ENCODE assay signal across 22 mouse cellular contexts in the genomic region with DNA sequence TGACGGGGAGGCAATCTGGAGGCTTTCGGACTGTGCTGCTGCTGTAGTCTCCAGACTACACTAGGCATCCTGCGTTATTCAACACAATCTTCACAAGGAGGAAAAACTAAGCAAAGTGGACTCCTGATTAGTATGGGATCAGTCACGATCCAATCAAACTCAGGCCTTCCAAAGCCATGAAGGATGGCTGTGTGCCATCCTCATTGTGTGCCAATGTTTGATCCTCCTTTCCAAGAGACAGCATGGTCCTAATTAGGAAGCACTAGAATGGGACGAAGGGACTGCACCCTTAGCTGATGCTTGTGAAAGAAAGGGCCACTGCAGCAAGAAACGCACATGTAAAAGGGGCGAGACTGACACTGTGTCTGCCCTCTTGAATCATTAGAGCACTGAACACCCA. TPM values are rescaled to one million over a fixed set of nuclear protein-coding genes. Genes with fewer than 3 reads are reported as not detected.
DNase-seq lines count a peak whose midpoint lies in the region; ATAC-seq and TF ChIP-seq lines count a peak whose summit lies in the region.
"Had no signal": no experiment of that assay in that cellular context is flagged by ENCODE, and none has a peak within 500 bp of the region (broad histone marks: within the 10 kb centered on the region; RNA-seq: fewer than 3 reads in every experiment).

No protein-coding gene starts in this region.

- no peak overlapping the region for H3K27ac ChIP-seq in forebrain, embryonic 14.5 days (ENCODE audit: low read depth, low read length)
- H3K27ac ChIP-seq in forebrain, embryonic 11.5 days (ENCODE audit: low read depth, low read length), result no peak overlapping the region
- no peak overlapping the region for H3K27ac ChIP-seq in kidney, embryonic 14.5 days (ENCODE audit: low read depth, low read length)
- H3K27ac ChIP-seq: embryonic facial prominence, embryonic 10.5 days; embryonic facial prominence, embryonic 13.5 days; hindbrain, embryonic 12.5 days; hindbrain, embryonic 15.5 days had no signal

- H3K9me3 ChIP-seq in forebrain, embryonic 14.5 days (replicated peaks; ENCODE audit: control insufficient read depth, low read length), result no peaks in the 10 kb centered on the region
- H3K9me3 ChIP-seq in forebrain, embryonic 11.5 days (ENCODE audit: control insufficient read depth, low read length), result no peaks in the 10 kb centered on the region
- no peaks in the 10 kb centered on the region for H3K9me3 ChIP-seq in kidney, embryonic 14.5 days (ENCODE audit: control insufficient read depth, low read length)
- H3K9me3 ChIP-seq: embryonic facial prominence, embryonic 10.5 days; embryonic facial prominence, embryonic 13.5 days; hindbrain, embryonic 12.5 days; hindbrain, embryonic 15.5 days had no signal

- H3K9ac ChIP-seq in forebrain, embryonic 14.5 days (ENCODE audit: low read length), result no peak overlapping the region
- no peak overlapping the region for H3K9ac ChIP-seq in forebrain, embryonic 11.5 days (ENCODE audit: low read length)
- H3K9ac ChIP-seq in kidney, embryonic 14.5 days (ENCODE audit: low read depth, low read length), result 0 out of 2 replicates have a peak overlapping the region, but pooled peaks have one; percentile 7
- H3K9ac ChIP-seq: embryonic facial prominence, embryonic 13.5 days; hindbrain, embryonic 12.5 days; hindbrain, embryonic 15.5 days had no signal

- no peak overlapping the region for H3K4me2 ChIP-seq in forebrain, embryonic 14.5 days (ENCODE audit: low read length)
- H3K4me2 ChIP-seq in forebrain, embryonic 11.5 days (ENCODE audit: low read depth, low read length, severe bottlenecking), result no peak overlapping the region
- no peak overlapping the region for H3K4me2 ChIP-seq in kidney, embryonic 14.5 days (replicated peaks; ENCODE audit: low read depth, low read length)
- H3K4me2 ChIP-seq: embryonic facial prominence, embryonic 13.5 days; heart, embryonic 11.5 days; hindbrain, embryonic 12.5 days; hindbrain, embryonic 15.5 days had no signal

- ATAC-seq in forebrain, embryonic 14.5 days, result no peak
- no peak for ATAC-seq in forebrain, embryonic 11.5 days (replicated peaks; ENCODE audit: low FRiP score)
- ATAC-seq in kidney, embryonic 14.5 days (ENCODE audit: low FRiP score, low TSS enrichment), result no peak
- ATAC-seq: activated CD4-positive, CD25-positive, alpha-beta regulatory T cell, adult 4 months; CD4-positive, CD25-positive, alpha-beta regulatory T cell, adult 4 months; intestine, postnatal 0 days had no signal

- H3K4me3 ChIP-seq in forebrain, embryonic 14.5 days (ENCODE audit: low read depth, low read length), result no peak overlapping the region
- H3K4me3 ChIP-seq in forebrain, embryonic 11.5 days (ENCODE audit: low read depth, low read length), result no peak overlapping the region
- H3K4me3 ChIP-seq in kidney, embryonic 14.5 days (ENCODE audit: low read length), result no peak overlapping the region
- H3K4me3 ChIP-seq: embryonic facial prominence, embryonic 10.5 days; embryonic facial prominence, embryonic 13.5 days; erythroblast, embryonic 14.5 days; hindbrain, embryonic 12.5 days; hindbrain, embryonic 15.5 days had no signal

- 62% methylated on average over 7 of the region's 7 CpGs for WGBS in forebrain, embryonic 14.5 days
- 92% methylated on average over 7 of the region's 7 CpGs for whole genome bisulfite sequencing in forebrain, embryonic 11.5 days
- WGBS in kidney, embryonic 14.5 days, result 93% methylated on average over 7 of the region's 7 CpGs

- H3K36me3 ChIP-seq in forebrain, embryonic 14.5 days (ENCODE audit: control insufficient read depth, insufficient read depth, low read length), result peaks cover 85% of the 10 kb centered on the region
- H3K36me3 ChIP-seq in forebrain, embryonic 11.5 days (ENCODE audit: control insufficient read depth, insufficient read depth, low read length), result peaks cover 17% of the 10 kb centered on the region
- H3K36me3 ChIP-seq in kidney, embryonic 14.5 days (ENCODE audit: control insufficient read depth, insufficient read depth, low read length), result peaks cover 93% of the 10 kb centered on the region

- TF ChIP-seq POLR2A in brain, embryonic 14.5 days (IDR thresholded peaks at IDR 0.05; ENCODE audit: borderline replicate concordance, extremely low read depth, insufficient read depth, insufficient read length, poor library complexity, severe bottlenecking), result no peak

- no peaks in the 10 kb centered on the region for H3K4me1 ChIP-seq in forebrain, embryonic 14.5 days (ENCODE audit: control insufficient read depth, insufficient read depth, low read length)
- no peaks in the 10 kb centered on the region for H3K4me1 ChIP-seq in forebrain, embryonic 11.5 days (replicated peaks; ENCODE audit: control insufficient read depth, insufficient read depth, low read length)
- no peaks in the 10 kb centered on the region for H3K4me1 ChIP-seq in kidney, embryonic 14.5 days (ENCODE audit: control insufficient read depth, insufficient read depth, low read length)
- H3K4me1 ChIP-seq: embryonic facial prominence, embryonic 10.5 days; embryonic facial prominence, embryonic 13.5 days; hindbrain, embryonic 12.5 days had no signal

- DNase-seq in forebrain, embryonic 14.5 days (ENCODE audit: low spot score), result peak; percentile 45
- DNase-seq in forebrain, embryonic 11.5 days (ENCODE audit: low spot score), result no peak
- DNase-seq in kidney, adult 18-20 months, result no peak
- peak; percentile 80 for DNase-seq in Muller cell, postnatal 12 days (ENCODE audit: inconsistent ontology term)
- peak; percentile 65 for DNase-seq in brain, embryonic 14.5 days (ENCODE audit: low read depth)
- DNase-seq: adrenal gland, adult 8-10 months; adrenal gland, postnatal 25 days; cerebellum, adult 2 months; cerebellum, adult 9-11 months; cerebellum, postnatal 36 days; embryo, embryonic 11 days; gastrocnemius, postnatal 25 days had no signal

- no peak for TF ChIP-seq CTCF in brain, embryonic 14.5 days (IDR thresholded peaks at IDR 0.05; ENCODE audit: borderline replicate concordance, extremely low read depth, insufficient read depth, insufficient read length)

- H3K27me3 ChIP-seq in forebrain, embryonic 14.5 days (replicated peaks; ENCODE audit: control insufficient read depth, insufficient read depth, low read length), result no peaks in the 10 kb centered on the region
- H3K27me3 ChIP-seq in forebrain, embryonic 11.5 days (ENCODE audit: control insufficient read depth, insufficient read depth, low read length), result no peaks in the 10 kb centered on the region
- H3K27me3 ChIP-seq in kidney, embryonic 14.5 days (ENCODE audit: control insufficient read depth, insufficient read depth, low read length), result no peaks in the 10 kb centered on the region
- H3K27me3 ChIP-seq: embryonic facial prominence, embryonic 13.5 days; hindbrain, embryonic 12.5 days; hindbrain, embryonic 15.5 days had no signal

RNA-seq across cellular contexts. Expression of a gene that starts 9.6 kb away (rescaled TPM):
- 20.6 and 22.5 TPM in 2 replicates for polyA plus RNA-seq in forebrain, embryonic 14.5 days (2014; fragmentation: Nextera tagmentation; extraction: Ambion mirVana)
- polyA plus RNA-seq in forebrain, embryonic 11.5 days (2014; fragmentation: Nextera tagmentation; extraction: Ambion mirVana), result 41.1 and 41.2 TPM in 2 replicates
- 23.4 and 36.3 TPM in 2 replicates for polyA plus RNA-seq in kidney, embryonic 14.5 days (2014; fragmentation: Nextera tagmentation; extraction: Ambion mirVana)
- polyA plus RNA-seq in brain, embryonic 14.5 days (2012; rRNA removed), result 39.6 and 42.1 TPM in 2 replicates

RNA-seq across cellular contexts. Expression of a gene that starts 14.2 kb away (rescaled TPM):
- 74.4 and 74.9 TPM in 2 replicates for polyA plus RNA-seq in forebrain, embryonic 14.5 days (2014; fragmentation: Nextera tagmentation; extraction: Ambion mirVana)
- 50.5 and 57.9 TPM in 2 replicates for polyA plus RNA-seq in forebrain, embryonic 11.5 days (2014; fragmentation: Nextera tagmentation; extraction: Ambion mirVana)
- polyA plus RNA-seq in kidney, embryonic 14.5 days (2014; fragmentation: Nextera tagmentation; extraction: Ambion mirVana), result 32.4 and 41.5 TPM in 2 replicates
- polyA plus RNA-seq in brain, embryonic 14.5 days (2012; rRNA removed), result 54.2 and 71.8 TPM in 2 replicates

RNA-seq across cellular contexts. Expression of a gene that starts 58.5 kb away (rescaled TPM):
- 93.8 and 118 TPM in 2 replicates for polyA plus RNA-seq in forebrain, embryonic 14.5 days (2014; fragmentation: Nextera tagmentation; extraction: Ambion mirVana)
- 122 and 134 TPM in 2 replicates for polyA plus RNA-seq in forebrain, embryonic 11.5 days (2014; fragmentation: Nextera tagmentation; extraction: Ambion mirVana)
- polyA plus RNA-seq in kidney, embryonic 14.5 days (2014; fragmentation: Nextera tagmentation; extraction: Ambion mirVana), result 101 and 138 TPM in 2 replicates
- polyA plus RNA-seq in brain, embryonic 14.5 days (2012; rRNA removed), result 63.0 and 66.6 TPM in 2 replicates

Comparison
In these comparisons a context has a peak if more than half of its experiments do, and no peak if none do; other contexts are left out.
1. DNase-seq: peak in forebrain, embryonic 14.5 days (single experiment), Muller cell, postnatal 12 days (single experiment) and brain, embryonic 14.5 days (single experiment); none in forebrain, embryonic 11.5 days (single experiment) and kidney, adult 18-20 months (single experiment).